Mouse (Mus musculus): ENCODE measurements around the gene 2310011J03Rik. TPM values are rescaled to one million over a fixed set of nuclear protein-coding genes. Genes with fewer than 3 reads are reported as not detected.

Gene 2310011J03Rik
- total and polyA plus RNA-seq, 3 experiments, result 34.6 to 46.8 (median 37.5) TPM

DNA sequence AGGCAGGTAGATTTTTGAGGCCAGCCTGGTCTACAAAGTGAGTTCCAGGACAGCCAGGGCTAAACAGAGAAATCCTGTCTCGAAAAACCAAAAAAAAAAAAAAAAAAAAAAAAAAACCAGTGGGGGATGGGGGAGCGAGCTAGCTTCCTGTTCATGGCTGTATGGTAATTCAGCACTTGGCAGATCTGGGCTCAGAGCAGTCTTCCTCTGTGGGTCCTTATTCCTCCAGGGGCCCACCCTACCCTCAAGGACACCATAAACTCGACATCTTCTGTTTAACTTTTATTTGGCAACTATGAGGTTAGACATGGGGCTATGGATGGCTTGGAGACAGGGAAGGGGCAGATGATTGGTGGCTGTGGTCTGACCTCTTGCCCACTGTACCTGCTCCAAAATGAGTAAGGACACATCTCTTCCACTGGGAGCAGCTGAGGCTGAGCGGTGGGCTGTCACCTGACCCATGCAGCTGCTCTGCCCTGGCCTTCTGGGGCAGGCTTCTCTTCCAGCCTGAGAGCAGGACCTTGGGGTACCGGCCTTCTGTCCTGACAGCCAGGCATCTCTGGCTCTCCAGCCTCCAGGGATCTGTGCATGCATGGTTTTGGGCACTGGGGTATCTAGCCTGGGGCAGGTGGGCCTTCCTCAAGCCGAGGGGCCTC, 805 bp upstream of the 2310011J03Rik start:
- peak; percentile 50 for DNase-seq (ENCODE audit: extremely low read depth)
- no peak for TF ChIP-seq IRF4 (IDR thresholded peaks at IDR 0.05; ENCODE audit: low read depth, low read length)
- TF ChIP-seq ZNF384 (IDR thresholded peaks at IDR 0.05; ENCODE audit: low read depth, low read length), result peak; percentile 97
- no peak for TF ChIP-seq KAT2A (IDR thresholded peaks at IDR 0.05; ENCODE audit: insufficient replicate concordance, low read length)
- no peak for TF ChIP-seq SIN3A (IDR thresholded peaks at IDR 0.05; ENCODE audit: low read length)
- 0 out of 2 replicates have a peak, but pooled peaks have one; percentile 6 for TF ChIP-seq ELF1 (IDR thresholded peaks at IDR 0.05; ENCODE audit: low read depth, low read length)
- Histone ChIP-seq H3K27me3 (replicated peaks) (peaks cover 17% of the 10 kb centered on the region), H3K79me2 (replicated peaks; ENCODE audit: control insufficient read depth, extremely low read depth, insufficient read depth, poor library complexity, severe bottlenecking) (peaks cover 13% of the 10 kb centered on the region), H3K27ac (ENCODE audit: insufficient read depth, low read depth) (peak overlapping the region; percentile 81), H3K4me2 (ENCODE audit: insufficient read depth, low read depth, poor library complexity, severe bottlenecking) (peak overlapping the region; percentile 11), H3K9me3 (replicated peaks; ENCODE audit: low read length) (no peaks in the 10 kb centered on the region), H3K4me3 (replicated peaks in 1 of 3; ENCODE audit: low read depth in 2 of 3, low read length in 2 of 3, poor library complexity in 1 of 3) (peak overlapping the region; percentile 76 to 96 (median 95)), H3K36me3 (replicated peaks in 1 of 2; ENCODE audit: control insufficient read depth in 1 of 2, insufficient read depth in 1 of 2, low read length in 1 of 2) (peaks cover 20 to 34% of the 10 kb centered on the region in 2 experiments), H3K9ac (ENCODE audit: insufficient read depth, low read depth) (peak overlapping the region; percentile 56), H3K4me1 (ENCODE audit: control insufficient read depth in 1 of 2, insufficient read depth in 2 of 2) (peaks cover 43 to 48% of the 10 kb centered on the region in 2 experiments)
- dilution Hi-C loops (cut with MboI; ENCODE audit: extremely low pct_ligation_motif_present, extremely low pct_unique_long_range_greater_than_20kb, low sequenced_read_pairs) (no loop called here), in situ Hi-C loops (cut with MboI; ENCODE audit: low pct_ligation_motif_present, low pct_unique_long_range_greater_than_20kb, low sequenced_read_pairs) (no loop called here)

DNA sequence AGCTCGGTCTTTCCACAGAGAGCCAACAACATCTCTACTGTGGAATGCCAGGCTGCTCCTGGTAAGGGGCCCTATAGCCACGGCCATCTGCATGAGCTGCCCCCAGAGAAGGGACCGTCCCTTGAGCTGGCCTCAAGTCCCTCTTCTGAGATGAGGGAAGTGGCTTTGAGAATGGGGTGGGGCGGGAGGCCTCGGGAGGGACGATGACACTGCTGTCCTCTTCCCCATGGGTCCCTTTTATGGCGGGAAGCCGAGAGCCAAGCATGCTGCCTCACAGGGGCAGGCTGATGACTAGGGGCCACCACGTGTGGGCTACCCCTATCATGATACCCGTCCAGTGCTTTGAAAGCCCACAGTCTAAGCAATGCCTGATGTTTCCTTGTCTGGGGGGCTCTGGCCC, 3.3 kb downstream of the 2310011J03Rik start:
- H3K9ac ChIP-seq (ENCODE audit: insufficient read depth, low read depth), result no peak overlapping the region
- no peak for TF ChIP-seq MXI1 (IDR thresholded peaks at IDR 0.05; ENCODE audit: low read depth, low read length)
- H3K4me3 ChIP-seq (replicated peaks in 1 of 3; ENCODE audit: low read depth in 2 of 3, low read length in 2 of 3, poor library complexity in 1 of 3), result no peak overlapping the region
- H3K36me3 ChIP-seq (replicated peaks in 1 of 2; ENCODE audit: control insufficient read depth in 1 of 2, insufficient read depth in 1 of 2, low read length in 1 of 2), result peaks cover 20 to 46% of the 10 kb centered on the region in 2 experiments
- no peaks in the 10 kb centered on the region for H3K27me3 ChIP-seq (replicated peaks)
- H3K79me2 ChIP-seq (replicated peaks; ENCODE audit: control insufficient read depth, extremely low read depth, insufficient read depth, poor library complexity, severe bottlenecking), result peaks cover 13% of the 10 kb centered on the region
- no peak for DNase-seq (ENCODE audit: extremely low read depth)
- peaks cover 28 to 42% of the 10 kb centered on the region in 2 experiments for H3K4me1 ChIP-seq (ENCODE audit: control insufficient read depth in 1 of 2, insufficient read depth in 2 of 2)
- in situ Hi-C loops (cut with MboI; ENCODE audit: low pct_ligation_motif_present, low pct_unique_long_range_greater_than_20kb, low sequenced_read_pairs) (no loop called here), dilution Hi-C loops (cut with MboI; ENCODE audit: extremely low pct_ligation_motif_present, extremely low pct_unique_long_range_greater_than_20kb, low sequenced_read_pairs) (no loop called here)
- no peak overlapping the region for H3K4me2 ChIP-seq (ENCODE audit: insufficient read depth, low read depth, poor library complexity, severe bottlenecking)
- H3K27ac ChIP-seq (ENCODE audit: insufficient read depth, low read depth), result no peak overlapping the region
- H3K9me3 ChIP-seq (replicated peaks; ENCODE audit: low read length), result no peaks in the 10 kb centered on the region

GRCm38 (mm10) chr10:80316359-80316781, 4.0 kb downstream of the 2310011J03Rik start:
- Histone ChIP-seq H3K36me3 (replicated peaks in 1 of 2; ENCODE audit: control insufficient read depth in 1 of 2, insufficient read depth in 1 of 2, low read length in 1 of 2) (peaks cover 20 to 46% of the 10 kb centered on the region in 2 experiments), H3K4me2 (ENCODE audit: insufficient read depth, low read depth, poor library complexity, severe bottlenecking) (no peak overlapping the region), H3K4me1 (ENCODE audit: control insufficient read depth in 1 of 2, insufficient read depth in 2 of 2) (peaks cover 22 to 35% of the 10 kb centered on the region in 2 experiments), H3K27ac (ENCODE audit: insufficient read depth, low read depth) (no peak overlapping the region), H3K79me2 (replicated peaks; ENCODE audit: control insufficient read depth, extremely low read depth, insufficient read depth, poor library complexity, severe bottlenecking) (peaks cover 13% of the 10 kb centered on the region), H3K4me3 (replicated peaks in 1 of 3; ENCODE audit: low read depth in 2 of 3, low read length in 2 of 3, poor library complexity in 1 of 3) (no peak overlapping the region), H3K9ac (ENCODE audit: insufficient read depth, low read depth) (no peak overlapping the region), H3K9me3 (replicated peaks; ENCODE audit: low read length) (no peaks in the 10 kb centered on the region), H3K27me3 (replicated peaks) (peaks cover 1% of the 10 kb centered on the region)
- dilution Hi-C loops (cut with MboI; ENCODE audit: extremely low pct_ligation_motif_present, extremely low pct_unique_long_range_greater_than_20kb, low sequenced_read_pairs), result no loop called here
- in situ Hi-C loops (cut with MboI; ENCODE audit: low pct_ligation_motif_present, low pct_unique_long_range_greater_than_20kb, low sequenced_read_pairs), result no loop called here
- TF ChIP-seq ZKSCAN1 (IDR thresholded peaks at IDR 0.05; ENCODE audit: borderline replicate concordance, low read depth, low read length) (no peak), ZMIZ1 (IDR thresholded peaks at IDR 0.05; ENCODE audit: low read depth, low read length) (no peak), IRF4 (IDR thresholded peaks at IDR 0.05; ENCODE audit: low read depth, low read length) (no peak), MAX (IDR thresholded peaks at IDR 0.05; ENCODE audit: low read length) (no peak), CHD1 (IDR thresholded peaks at IDR 0.05; ENCODE audit: low read depth, low read length) (no peak), ZC3H11A (IDR thresholded peaks at IDR 0.05; ENCODE audit: low read depth, low read length) (no peak), MYC (IDR thresholded peaks at IDR 0.05; ENCODE audit: low read depth, low read length) (no peak), KAT2A (IDR thresholded peaks at IDR 0.05; ENCODE audit: insufficient replicate concordance, low read length) (no peak), JUND (conservative IDR thresholded peaks at IDR 0.05; ENCODE audit: low read depth, low read length) (no peak), PAX5 (IDR thresholded peaks at IDR 0.05; ENCODE audit: low read length) (no peak), CHD2 (IDR thresholded peaks at IDR 0.05; ENCODE audit: low read length) (no peak), TCF12 (IDR thresholded peaks at IDR 0.05; ENCODE audit: low read depth, low read length) (no peak), MEF2A (IDR thresholded peaks at IDR 0.05; ENCODE audit: borderline replicate concordance, low read depth, low read length) (no peak)
- DNase-seq (ENCODE audit: extremely low read depth), result no peak

Measured in CH12.LX (cell line).